ENCODE assay signal across 22 mouse cellular contexts in genomic region chr4:77050536-77051207, GRCm38 (mm10).
A peak's percentile ranks its signal among the peaks of the same experiment; 100 is the strongest.
DNase-seq lines count a peak whose midpoint lies in the region; ATAC-seq and TF ChIP-seq lines count a peak whose summit lies in the region.
"Had no signal": no experiment of that assay in that cellular context is flagged by ENCODE, and none has a peak within 500 bp of the region (broad histone marks: within the 10 kb centered on the region; RNA-seq: fewer than 3 reads in every experiment).

No protein-coding gene starts in this region.

- no peak overlapping the region for H3K4me3 ChIP-seq in forebrain, embryonic 15.5 days
- no peak overlapping the region for H3K4me3 ChIP-seq in forebrain, embryonic 12.5 days (replicated peaks)
- H3K4me3 ChIP-seq in hindbrain, embryonic 15.5 days = no peak overlapping the region
- H3K4me3 ChIP-seq in hindbrain, embryonic 12.5 days = no peak overlapping the region
- no peak overlapping the region for H3K4me3 ChIP-seq in midbrain, embryonic 13.5 days (replicated peaks)
- H3K4me3 ChIP-seq in stomach, postnatal 0 days (ENCODE audit: low read depth, low read length) = no peak overlapping the region
- H3K4me3 ChIP-seq: embryonic facial prominence, embryonic 10.5 days; embryonic facial prominence, embryonic 15.5 days; heart, adult 2 months; heart, embryonic 12.5 days; intestine, embryonic 15.5 days; limb, embryonic 13.5 days; lung, embryonic 15.5 days; neural tube, embryonic 13.5 days had no signal

- DNase-seq in stomach, postnatal 0 days (ENCODE audit: low spot score) = no peak
- no peak for DNase-seq in cerebellum, postnatal 4 days (ENCODE audit: low spot score in 2 of 2)
- DNase-seq: adrenal gland, postnatal 14 days; cerebellum, adult 18-20 months; cerebellum, postnatal 14 days; heart, adult 2 months; kidney, adult 2 months; kidney, postnatal 4 days had no signal

- TF ChIP-seq EP300 in stomach, postnatal 0 days (optimal IDR thresholded peaks at IDR 0.05) = no peak

- no peak for TF ChIP-seq CTCF in stomach, postnatal 0 days (IDR thresholded peaks at IDR 0.05; ENCODE audit: low read depth)

- peaks cover 8% of the 10 kb centered on the region; the same call in 1 of the 2 replicates for H3K4me1 ChIP-seq in forebrain, embryonic 15.5 days
- H3K4me1 ChIP-seq in forebrain, embryonic 12.5 days = peaks cover 4% of the 10 kb centered on the region; the same call in 1 of the 2 replicates
- no peaks in the 10 kb centered on the region for H3K4me1 ChIP-seq in hindbrain, embryonic 15.5 days (replicated peaks)
- H3K4me1 ChIP-seq in hindbrain, embryonic 12.5 days = no peaks in the 10 kb centered on the region
- H3K4me1 ChIP-seq in midbrain, embryonic 13.5 days (replicated peaks) = peaks cover 4% of the 10 kb centered on the region; the same call in 1 of the 2 replicates
- no peaks in the 10 kb centered on the region for H3K4me1 ChIP-seq in stomach, postnatal 0 days (replicated peaks; ENCODE audit: control insufficient read depth, insufficient read depth)
- H3K4me1 ChIP-seq: embryonic facial prominence, embryonic 10.5 days; embryonic facial prominence, embryonic 15.5 days; heart, embryonic 12.5 days; intestine, embryonic 15.5 days; limb, embryonic 13.5 days; lung, embryonic 15.5 days; neural tube, embryonic 13.5 days had no signal

- WGBS in forebrain, embryonic 15.5 days = 22% methylated on average over 6 of the region's 6 CpGs
- 41% methylated on average over 6 of the region's 6 CpGs for WGBS in forebrain, embryonic 12.5 days
- 64% methylated on average over 6 of the region's 6 CpGs for WGBS in hindbrain, embryonic 15.5 days
- 70% methylated on average over 6 of the region's 6 CpGs for WGBS in hindbrain, embryonic 12.5 days
- 42% methylated on average over 6 of the region's 6 CpGs for WGBS in midbrain, embryonic 13.5 days
- 44% methylated on average over 6 of the region's 6 CpGs for WGBS in stomach, postnatal 0 days

- 0 out of 2 replicates have a peak overlapping the region, but pooled peaks have one; percentile 5 for H3K27ac ChIP-seq in forebrain, embryonic 15.5 days (replicated peaks)
- no peak overlapping the region for H3K27ac ChIP-seq in forebrain, embryonic 12.5 days
- H3K27ac ChIP-seq in hindbrain, embryonic 15.5 days (replicated peaks) = 0 out of 2 replicates have a peak overlapping the region, but pooled peaks have one; percentile 14
- no peak overlapping the region for H3K27ac ChIP-seq in hindbrain, embryonic 12.5 days
- H3K27ac ChIP-seq in midbrain, embryonic 13.5 days = peak overlapping the region; percentile 27; the same call in 1 of the 2 replicates
- H3K27ac ChIP-seq in stomach, postnatal 0 days (replicated peaks) = no peak overlapping the region
- H3K27ac ChIP-seq: embryonic facial prominence, embryonic 10.5 days; embryonic facial prominence, embryonic 15.5 days; heart, adult 2 months; intestine, embryonic 15.5 days; kidney, postnatal 0 days; limb, embryonic 13.5 days; lung, embryonic 15.5 days; neural tube, embryonic 13.5 days had no signal

- no peaks in the 10 kb centered on the region for H3K9me3 ChIP-seq in forebrain, embryonic 15.5 days
- no peaks in the 10 kb centered on the region for H3K9me3 ChIP-seq in forebrain, embryonic 12.5 days
- H3K9me3 ChIP-seq in hindbrain, embryonic 15.5 days = no peaks in the 10 kb centered on the region
- no peaks in the 10 kb centered on the region for H3K9me3 ChIP-seq in hindbrain, embryonic 12.5 days (replicated peaks)
- H3K9me3 ChIP-seq in midbrain, embryonic 13.5 days = no peaks in the 10 kb centered on the region
- H3K9me3 ChIP-seq in stomach, postnatal 0 days (ENCODE audit: control insufficient read depth, low read length) = no peaks in the 10 kb centered on the region
- H3K9me3 ChIP-seq: embryonic facial prominence, embryonic 10.5 days; embryonic facial prominence, embryonic 15.5 days; heart, embryonic 12.5 days; intestine, embryonic 15.5 days; limb, embryonic 13.5 days; lung, embryonic 15.5 days; neural tube, embryonic 13.5 days had no signal

- H3K4me2 ChIP-seq in forebrain, embryonic 15.5 days (replicated peaks) = no peak overlapping the region; the same call in 1 of the 2 replicates
- H3K4me2 ChIP-seq in forebrain, embryonic 12.5 days = no peak overlapping the region
- no peak overlapping the region for H3K4me2 ChIP-seq in hindbrain, embryonic 15.5 days
- H3K4me2 ChIP-seq in hindbrain, embryonic 12.5 days (replicated peaks) = no peak overlapping the region
- H3K4me2 ChIP-seq in midbrain, embryonic 13.5 days (replicated peaks) = no peak overlapping the region
- no peak overlapping the region for H3K4me2 ChIP-seq in stomach, postnatal 0 days (replicated peaks; ENCODE audit: low read depth)
- H3K4me2 ChIP-seq: embryonic facial prominence, embryonic 15.5 days; heart, embryonic 12.5 days; intestine, embryonic 15.5 days; limb, embryonic 13.5 days; liver, embryonic 11.5 days; lung, embryonic 15.5 days; neural tube, embryonic 13.5 days had no signal

- 0 out of 2 replicates have a peak overlapping the region, but pooled peaks have one; percentile 15 for H3K9ac ChIP-seq in forebrain, embryonic 15.5 days (replicated peaks)
- no peak overlapping the region for H3K9ac ChIP-seq in forebrain, embryonic 12.5 days
- H3K9ac ChIP-seq in hindbrain, embryonic 15.5 days = no peak overlapping the region
- H3K9ac ChIP-seq in hindbrain, embryonic 12.5 days = no peak overlapping the region
- H3K9ac ChIP-seq in midbrain, embryonic 13.5 days (replicated peaks) = no peak overlapping the region
- H3K9ac ChIP-seq in stomach, postnatal 0 days (ENCODE audit: low read length) = no peak overlapping the region
- H3K9ac ChIP-seq: embryonic facial prominence, embryonic 15.5 days; heart, embryonic 12.5 days; intestine, embryonic 15.5 days; limb, embryonic 13.5 days; lung, embryonic 15.5 days; neural tube, embryonic 13.5 days had no signal

- H3K36me3 ChIP-seq in forebrain, embryonic 15.5 days = no peaks in the 10 kb centered on the region
- H3K36me3 ChIP-seq in forebrain, embryonic 12.5 days (replicated peaks) = no peaks in the 10 kb centered on the region
- no peaks in the 10 kb centered on the region for H3K36me3 ChIP-seq in hindbrain, embryonic 15.5 days
- H3K36me3 ChIP-seq in hindbrain, embryonic 12.5 days = no peaks in the 10 kb centered on the region
- no peaks in the 10 kb centered on the region for H3K36me3 ChIP-seq in midbrain, embryonic 13.5 days
- no peaks in the 10 kb centered on the region for H3K36me3 ChIP-seq in stomach, postnatal 0 days (ENCODE audit: control insufficient read depth, insufficient read depth, low read length)
- H3K36me3 ChIP-seq: embryonic facial prominence, embryonic 10.5 days; embryonic facial prominence, embryonic 15.5 days; heart, embryonic 12.5 days; intestine, embryonic 15.5 days; limb, embryonic 13.5 days; lung, embryonic 15.5 days; neural tube, embryonic 13.5 days had no signal

- H3K27me3 ChIP-seq in forebrain, embryonic 15.5 days = no peaks in the 10 kb centered on the region
- H3K27me3 ChIP-seq in forebrain, embryonic 12.5 days = no peaks in the 10 kb centered on the region
- H3K27me3 ChIP-seq in hindbrain, embryonic 15.5 days = no peaks in the 10 kb centered on the region
- no peaks in the 10 kb centered on the region for H3K27me3 ChIP-seq in hindbrain, embryonic 12.5 days
- H3K27me3 ChIP-seq in midbrain, embryonic 13.5 days = no peaks in the 10 kb centered on the region
- no peaks in the 10 kb centered on the region for H3K27me3 ChIP-seq in stomach, postnatal 0 days (ENCODE audit: control insufficient read depth, insufficient read depth, low read length)
- H3K27me3 ChIP-seq: embryonic facial prominence, embryonic 15.5 days; heart, embryonic 12.5 days; intestine, embryonic 15.5 days; limb, embryonic 13.5 days; lung, embryonic 15.5 days; neural tube, embryonic 13.5 days had no signal

- ATAC-seq in forebrain, embryonic 15.5 days (replicated peaks) = no peak
- no peak for ATAC-seq in forebrain, embryonic 12.5 days (ENCODE audit: low FRiP score)
- ATAC-seq in hindbrain, embryonic 15.5 days (ENCODE audit: low FRiP score, low read depth) = no peak
- ATAC-seq in hindbrain, embryonic 12.5 days (ENCODE audit: low FRiP score) = no peak
- no peak for ATAC-seq in midbrain, embryonic 13.5 days
- ATAC-seq in stomach, postnatal 0 days (ENCODE audit: low FRiP score, low TSS enrichment) = no peak
- ATAC-seq: intestine, embryonic 15.5 days had no signal

Comparison
In these comparisons a context has a peak if more than half of its experiments do, and no peak if none do; other contexts are left out.
1. H3K27ac ChIP-seq: peak in forebrain, embryonic 15.5 days (single experiment), hindbrain, embryonic 15.5 days (single experiment) and midbrain, embryonic 13.5 days (single experiment); none in forebrain, embryonic 12.5 days (single experiment), hindbrain, embryonic 12.5 days (single experiment) and stomach, postnatal 0 days (single experiment).